Mouse (Mus musculus): ENCODE measurements around the gene Ednrb. TPM values are rescaled to one million over a fixed set of nuclear protein-coding genes. Genes with fewer than 3 reads are reported as not detected.

The Ednrb gene
- polyA plus RNA-seq, 1 experiment from 2014 or later: 120 TPM

- ATAC-seq (ENCODE audit: insufficient number of reproducible peaks, low FRiP score): no peak
- H3K27me3 ChIP-seq (replicated peaks): no peaks in the 10 kb centered on the region
- H3K4me2 ChIP-seq: no peak overlapping the region
- H3K36me3 ChIP-seq: peaks cover 2% of the 10 kb centered on the region; the same call in 1 of the 2 replicates
- no peaks in the 10 kb centered on the region for H3K4me1 ChIP-seq (replicated peaks)
- H3K27ac ChIP-seq (ENCODE audit: poor library complexity, severe bottlenecking): no peak overlapping the region
- H3K9ac ChIP-seq: no peak overlapping the region
- H3K9me3 ChIP-seq (replicated peaks): no peaks in the 10 kb centered on the region
- WGBS: 66% methylated on average over 1 of the region's 1 CpGs
- no peak overlapping the region for H3K4me3 ChIP-seq
These were observed 21.6 kb downstream of the Ednrb start for GRCm38 (mm10) chr14:103822590-103822989.

- H3K36me3 ChIP-seq: peaks cover 2% of the 10 kb centered on the region; the same call in 1 of the 2 replicates
- H3K4me3 ChIP-seq: no peak overlapping the region
- H3K27me3 ChIP-seq (replicated peaks): no peaks in the 10 kb centered on the region
- H3K9me3 ChIP-seq (replicated peaks): no peaks in the 10 kb centered on the region
- H3K4me2 ChIP-seq: peak overlapping the region; percentile 25; the same call in 1 of the 2 replicates
- ATAC-seq (ENCODE audit: insufficient number of reproducible peaks, low FRiP score): no peak
- H3K9ac ChIP-seq: no peak overlapping the region
- peak overlapping the region; percentile 44; the same call in 1 of the 2 replicates for H3K27ac ChIP-seq (ENCODE audit: poor library complexity, severe bottlenecking)
- H3K4me1 ChIP-seq (replicated peaks): peaks cover 8% of the 10 kb centered on the region; the same call in 1 of the 2 replicates
- 65% methylated on average over 25 of the region's 25 CpGs for WGBS
These were observed 27.4 kb downstream of the Ednrb start for GRCm38 (mm10) chr14:103816637-103817308.

DNA sequence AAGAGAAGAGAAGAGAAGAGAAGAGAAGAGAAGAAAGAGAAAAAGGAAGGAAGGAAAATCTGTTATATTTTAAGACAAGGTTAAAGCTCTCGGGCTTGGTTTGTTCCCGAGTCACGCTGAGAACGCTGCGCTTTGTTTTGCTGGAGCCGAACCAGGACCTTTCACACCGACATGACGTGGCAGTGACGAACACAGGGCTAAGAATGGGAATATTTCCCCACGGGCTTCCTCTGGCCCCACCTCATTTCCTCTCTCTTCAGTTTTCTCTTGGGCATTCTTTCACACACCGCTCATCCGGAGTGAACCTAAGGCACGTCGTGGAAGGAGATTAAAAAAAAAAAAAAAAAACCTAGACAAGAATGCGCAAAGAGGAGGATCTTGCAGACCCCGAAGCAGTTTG is 28.7 kb downstream of the Ednrb start:
- Histone ChIP-seq H3K27ac (ENCODE audit: poor library complexity, severe bottlenecking) (no peak overlapping the region), H3K4me3 (no peak overlapping the region), H3K9me3 (replicated peaks) (no peaks in the 10 kb centered on the region), H3K9ac (no peak overlapping the region), H3K27me3 (replicated peaks) (no peaks in the 10 kb centered on the region), H3K4me1 (replicated peaks) (peaks cover 8% of the 10 kb centered on the region; the same call in 1 of the 2 replicates), H3K36me3 (peaks cover 2% of the 10 kb centered on the region; the same call in 1 of the 2 replicates), H3K4me2 (no peak overlapping the region)
- ATAC-seq (ENCODE audit: insufficient number of reproducible peaks, low FRiP score): peak; percentile 75
- 53% methylated on average over 16 of the region's 16 CpGs for WGBS

DNA sequence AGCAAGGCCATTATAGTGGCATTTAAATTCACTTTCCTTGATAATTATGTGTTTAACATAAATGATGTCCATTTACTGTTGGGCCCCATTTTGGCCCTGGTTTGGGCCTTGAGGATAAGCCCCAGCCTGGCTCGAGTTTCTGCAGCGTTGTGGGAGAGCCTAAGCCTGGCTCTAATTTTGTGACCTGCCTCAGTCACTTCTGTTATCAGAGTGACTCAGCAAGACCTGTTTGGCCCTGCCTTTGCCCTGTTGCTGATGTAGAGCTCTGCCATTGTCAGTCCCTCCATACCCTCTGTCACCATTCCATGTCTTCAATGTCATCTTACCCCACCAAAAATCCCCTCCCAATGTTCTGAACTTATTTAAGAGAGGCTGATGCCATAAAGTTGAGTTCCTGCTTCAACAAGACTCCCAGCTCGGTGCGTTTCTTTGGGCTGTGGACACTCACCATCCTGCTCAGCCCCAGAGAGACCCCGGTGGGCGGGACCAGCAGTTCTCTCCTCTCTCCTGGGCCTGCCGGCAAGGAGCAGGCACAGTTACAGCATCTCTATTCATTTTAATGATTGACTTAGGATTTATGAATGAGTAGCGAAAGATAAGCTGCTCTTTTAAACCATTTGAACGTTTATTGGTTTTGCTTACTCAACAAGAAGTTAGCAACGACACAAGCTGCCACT is 30.0 kb downstream of the Ednrb start:
- no peaks in the 10 kb centered on the region for H3K9me3 ChIP-seq (replicated peaks)
- peaks cover 8% of the 10 kb centered on the region; the same call in 1 of the 2 replicates for H3K4me1 ChIP-seq (replicated peaks)
- ATAC-seq (ENCODE audit: insufficient number of reproducible peaks, low FRiP score): no peak; the same call in 1 of the 2 replicates
- no peak overlapping the region for H3K4me2 ChIP-seq
- WGBS: 57% methylated on average over 10 of the region's 10 CpGs
- no peaks in the 10 kb centered on the region for H3K36me3 ChIP-seq
- no peak overlapping the region for H3K4me3 ChIP-seq
- no peak overlapping the region for H3K9ac ChIP-seq
- H3K27ac ChIP-seq (ENCODE audit: poor library complexity, severe bottlenecking): no peak overlapping the region
- no peaks in the 10 kb centered on the region for H3K27me3 ChIP-seq (replicated peaks)

DNA sequence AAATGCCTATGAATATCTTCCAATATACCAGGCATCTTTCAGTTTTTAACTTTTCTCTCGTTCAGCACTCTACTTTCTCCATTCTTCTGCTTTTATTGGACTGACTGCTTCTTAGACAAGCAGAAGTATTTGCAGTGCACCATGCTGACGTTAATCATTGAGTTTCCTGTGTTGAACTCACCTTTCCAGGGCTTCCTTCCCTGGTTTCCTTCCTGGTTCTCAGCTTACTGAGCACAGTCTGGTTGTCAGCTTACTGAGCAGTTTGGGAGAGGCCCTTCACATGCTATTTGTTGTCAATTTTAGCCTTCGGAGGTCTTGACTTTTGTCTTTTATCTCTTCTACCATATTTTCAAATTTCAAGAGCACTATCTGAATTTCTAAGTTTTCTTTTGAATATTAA is 31.0 kb downstream of the Ednrb start:
- Histone ChIP-seq H3K27me3 (replicated peaks) (no peaks in the 10 kb centered on the region), H3K4me2 (no peak overlapping the region), H3K27ac (ENCODE audit: poor library complexity, severe bottlenecking) (no peak overlapping the region), H3K36me3 (no peaks in the 10 kb centered on the region), H3K9ac (no peak overlapping the region), H3K9me3 (replicated peaks) (no peaks in the 10 kb centered on the region), H3K4me3 (no peak overlapping the region), H3K4me1 (replicated peaks) (peaks cover 8% of the 10 kb centered on the region; the same call in 1 of the 2 replicates)
- no peak for ATAC-seq (ENCODE audit: insufficient number of reproducible peaks, low FRiP score)
- 64% methylated on average over 3 of the region's 3 CpGs for WGBS

DNA sequence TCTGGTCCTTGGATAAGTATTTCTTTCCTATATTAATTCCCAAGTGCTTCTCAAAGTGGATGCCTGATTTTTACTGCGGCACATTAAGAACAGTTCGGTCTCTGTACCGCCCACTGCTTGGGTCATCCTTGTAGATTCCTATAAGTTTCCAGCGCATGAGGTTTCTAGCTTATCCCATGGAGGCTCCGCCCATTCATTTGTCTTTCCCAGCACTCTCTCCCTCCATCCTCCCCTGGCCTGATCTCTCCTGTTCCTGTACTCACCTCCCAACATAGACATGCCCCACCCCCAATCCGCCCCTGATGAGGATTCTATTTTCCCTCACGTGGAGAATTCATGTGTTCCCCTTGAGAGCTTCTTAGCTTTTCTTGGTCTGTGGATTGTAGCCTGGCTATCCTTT is 32.9 kb downstream of the Ednrb start:
- Histone ChIP-seq H3K36me3 (no peaks in the 10 kb centered on the region), H3K27me3 (replicated peaks) (no peaks in the 10 kb centered on the region), H3K4me1 (replicated peaks) (no peaks in the 10 kb centered on the region), H3K9ac (no peak overlapping the region), H3K9me3 (replicated peaks) (no peaks in the 10 kb centered on the region), H3K4me2 (no peak overlapping the region), H3K4me3 (no peak overlapping the region), H3K27ac (ENCODE audit: poor library complexity, severe bottlenecking) (no peak overlapping the region)
- WGBS: 85% methylated on average over 7 of the region's 7 CpGs
- no peak for ATAC-seq (ENCODE audit: insufficient number of reproducible peaks, low FRiP score)

- H3K9me3 ChIP-seq (replicated peaks): no peaks in the 10 kb centered on the region
- 36% methylated on average over 4 of the region's 4 CpGs for WGBS
- no peak overlapping the region for H3K4me2 ChIP-seq
- H3K4me3 ChIP-seq: no peak overlapping the region
- no peak for ATAC-seq (ENCODE audit: insufficient number of reproducible peaks, low FRiP score)
- H3K27me3 ChIP-seq (replicated peaks): no peaks in the 10 kb centered on the region
- no peak overlapping the region for H3K9ac ChIP-seq
- no peaks in the 10 kb centered on the region for H3K36me3 ChIP-seq
- H3K27ac ChIP-seq (ENCODE audit: poor library complexity, severe bottlenecking): no peak overlapping the region
- no peaks in the 10 kb centered on the region for H3K4me1 ChIP-seq (replicated peaks)
These were observed 40.1 kb downstream of the Ednrb start for GRCm38 (mm10) chr14:103803907-103804659.

GRCm38 (mm10) chr14:103797123-103797522 is 47.1 kb downstream of the Ednrb start:
- no peaks in the 10 kb centered on the region for H3K27me3 ChIP-seq (replicated peaks)
- H3K27ac ChIP-seq (ENCODE audit: poor library complexity, severe bottlenecking): no peak overlapping the region
- H3K9ac ChIP-seq: no peak overlapping the region
- H3K4me2 ChIP-seq: no peak overlapping the region
- 70% methylated on average over 3 of the region's 3 CpGs for WGBS
- no peak for ATAC-seq (ENCODE audit: insufficient number of reproducible peaks, low FRiP score)
- H3K36me3 ChIP-seq: no peaks in the 10 kb centered on the region
- H3K4me3 ChIP-seq: no peak overlapping the region
- H3K4me1 ChIP-seq (replicated peaks): no peaks in the 10 kb centered on the region; the same call in 1 of the 2 replicates
- H3K9me3 ChIP-seq (replicated peaks): no peaks in the 10 kb centered on the region

DNA sequence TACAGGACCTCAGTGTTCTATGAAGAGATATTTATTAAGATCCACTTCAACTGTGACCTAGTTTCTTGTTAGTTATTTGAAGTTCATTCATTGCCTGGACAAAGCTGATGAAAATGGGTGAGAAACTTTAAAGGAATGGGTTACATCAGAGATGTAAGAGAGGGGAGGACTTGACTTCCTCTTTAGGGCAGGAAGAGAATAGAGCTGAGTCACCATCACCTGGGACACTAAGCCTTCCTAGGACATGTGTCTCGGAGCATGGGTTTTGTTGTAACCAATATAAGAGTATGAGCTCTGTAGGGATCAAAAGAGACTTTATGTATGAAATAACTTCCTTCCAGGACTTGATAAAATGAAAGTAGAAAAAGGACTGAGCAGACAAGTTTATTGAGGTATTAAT is 48.6 kb downstream of the Ednrb start:
- no peak overlapping the region for H3K4me3 ChIP-seq
- no peaks in the 10 kb centered on the region for H3K9me3 ChIP-seq (replicated peaks)
- WGBS: 83% methylated on average over 1 of the region's 1 CpGs
- no peaks in the 10 kb centered on the region; the same call in 1 of the 2 replicates for H3K4me1 ChIP-seq (replicated peaks)
- H3K27me3 ChIP-seq (replicated peaks): no peaks in the 10 kb centered on the region
- H3K27ac ChIP-seq (ENCODE audit: poor library complexity, severe bottlenecking): no peak overlapping the region
- no peak overlapping the region for H3K4me2 ChIP-seq
- ATAC-seq (ENCODE audit: insufficient number of reproducible peaks, low FRiP score): no peak
- H3K36me3 ChIP-seq: no peaks in the 10 kb centered on the region
- H3K9ac ChIP-seq: no peak overlapping the region

DNA sequence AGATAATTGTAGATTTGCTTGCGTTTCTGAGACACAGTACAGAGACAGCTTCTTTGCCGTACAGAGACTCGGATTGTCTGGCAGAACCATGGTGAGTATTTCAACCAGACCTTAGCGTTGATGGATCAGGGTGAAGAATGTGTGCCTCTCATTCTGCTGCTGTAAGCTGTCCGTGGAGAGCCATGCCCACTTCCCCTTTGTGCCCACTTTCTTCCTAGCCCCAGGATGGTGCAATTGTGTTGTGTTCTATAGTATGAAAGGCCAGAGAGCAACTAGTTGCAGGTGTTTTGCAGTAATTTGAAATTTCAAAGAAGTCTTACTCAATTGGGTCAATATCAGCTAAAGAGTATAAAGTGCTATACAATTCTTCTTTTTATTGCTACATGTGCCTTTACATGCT is 50.8 kb downstream of the Ednrb start:
- Histone ChIP-seq H3K9me3 (replicated peaks) (no peaks in the 10 kb centered on the region), H3K27ac (ENCODE audit: poor library complexity, severe bottlenecking) (no peak overlapping the region), H3K4me3 (no peak overlapping the region), H3K4me2 (no peak overlapping the region), H3K27me3 (replicated peaks) (no peaks in the 10 kb centered on the region), H3K4me1 (replicated peaks) (no peaks in the 10 kb centered on the region; the same call in 1 of the 2 replicates), H3K9ac (no peak overlapping the region), H3K36me3 (no peaks in the 10 kb centered on the region)
- ATAC-seq (ENCODE audit: insufficient number of reproducible peaks, low FRiP score): no peak
- 46% methylated on average over 5 of the region's 5 CpGs for WGBS

DNA sequence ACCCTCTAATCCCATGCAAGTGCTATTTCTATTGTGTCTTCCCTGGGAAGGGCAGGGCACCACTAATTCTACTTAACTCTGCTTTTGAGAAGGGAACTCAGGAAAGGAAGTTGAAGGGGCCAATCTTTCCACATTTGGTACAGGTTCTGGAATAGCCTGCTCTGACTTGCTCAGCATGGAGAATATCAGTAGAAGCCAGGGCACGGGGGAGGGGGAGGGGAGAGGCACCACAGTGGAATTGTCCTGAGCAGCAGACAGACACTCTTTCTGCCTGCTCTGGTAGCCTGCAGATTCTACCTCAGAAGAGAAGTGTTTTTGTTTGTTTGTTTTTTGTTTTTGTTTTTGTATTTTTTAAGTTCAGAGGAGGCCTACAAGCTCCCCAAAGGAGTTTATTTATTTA is 51.5 kb downstream of the Ednrb start:
- H3K9me3 ChIP-seq (replicated peaks): no peaks in the 10 kb centered on the region
- no peak overlapping the region for H3K27ac ChIP-seq (ENCODE audit: poor library complexity, severe bottlenecking)
- no peaks in the 10 kb centered on the region; the same call in 1 of the 2 replicates for H3K4me1 ChIP-seq (replicated peaks)
- no peak overlapping the region for H3K4me2 ChIP-seq
- WGBS: 26% methylated on average over 1 of the region's 1 CpGs
- H3K4me3 ChIP-seq: no peak overlapping the region
- H3K27me3 ChIP-seq (replicated peaks): no peaks in the 10 kb centered on the region
- H3K36me3 ChIP-seq: no peaks in the 10 kb centered on the region
- no peak for ATAC-seq (ENCODE audit: insufficient number of reproducible peaks, low FRiP score)
- no peak overlapping the region for H3K9ac ChIP-seq
